Mouse (Mus musculus): ENCODE data around the gene Anapc11. TPM values are rescaled to one million over a fixed set of nuclear protein-coding genes. Genes with fewer than 3 reads are reported as not detected.

Anapc11 gene
- polyA plus RNA-seq, 1 experiment from 2014 or later = 215 TPM

- ATAC-seq (ENCODE audit: low read depth) = peak; percentile 92
- peak within 1 kb of the TSS; percentile 92 for H3K4me2 ChIP-seq (ENCODE audit: low read depth, low read length)
- H3K9me3 ChIP-seq (ENCODE audit: control insufficient read depth, low read length) = no peaks in the 10 kb centered on the region
- H3K9ac ChIP-seq (ENCODE audit: low read length) = peak within 1 kb of the TSS; percentile 92
- H3K4me3 ChIP-seq (ENCODE audit: low read length) = peak within 1 kb of the TSS; percentile 76
- 14% methylated on average over 42 of the region's 58 CpGs for WGBS
- H3K27ac ChIP-seq (ENCODE audit: low read length) = peak within 1 kb of the TSS; percentile 86
- peaks cover 2% of the 10 kb centered on the region for H3K36me3 ChIP-seq (ENCODE audit: control insufficient read depth, insufficient read depth, low read length)
- H3K4me1 ChIP-seq (replicated peaks; ENCODE audit: control insufficient read depth, insufficient read depth, low read length) = peaks cover 30% of the 10 kb centered on the region
- no peaks in the 10 kb centered on the region for H3K27me3 ChIP-seq (ENCODE audit: control insufficient read depth, insufficient read depth, low read depth, low read length)
These were observed 35.5 kb downstream of the Anapc11 start, which contains the start of gene Mafg for GRCm38 (mm10) chr11:120633520-120634343. Gene Mafg (minus strand): TSS chr11:120633600.

- Histone ChIP-seq H3K27ac (ENCODE audit: low read length) (no peak overlapping the region), H3K4me1 (replicated peaks; ENCODE audit: control insufficient read depth, insufficient read depth, low read length) (peaks cover 28% of the 10 kb centered on the region), H3K36me3 (ENCODE audit: control insufficient read depth, insufficient read depth, low read length) (no peaks in the 10 kb centered on the region), H3K27me3 (ENCODE audit: control insufficient read depth, insufficient read depth, low read depth, low read length) (no peaks in the 10 kb centered on the region), H3K9ac (ENCODE audit: low read length) (no peak overlapping the region), H3K4me2 (ENCODE audit: low read depth, low read length) (no peak overlapping the region), H3K4me3 (ENCODE audit: low read length) (no peak overlapping the region), H3K9me3 (ENCODE audit: control insufficient read depth, low read length) (no peaks in the 10 kb centered on the region)
- 85% methylated on average over 5 of the region's 5 CpGs for WGBS
- ATAC-seq (ENCODE audit: low read depth) = no peak
These were observed 36.6 kb downstream of the Anapc11 start for GRCm38 (mm10) chr11:120634810-120635209.

GRCm38 (mm10) chr11:120641255-120641654 is 43.0 kb downstream of the Anapc11 start:
- Histone ChIP-seq H3K27ac (ENCODE audit: low read length) (no peak overlapping the region), H3K27me3 (ENCODE audit: control insufficient read depth, insufficient read depth, low read depth, low read length) (no peaks in the 10 kb centered on the region), H3K9me3 (ENCODE audit: control insufficient read depth, low read length) (no peaks in the 10 kb centered on the region), H3K4me1 (replicated peaks; ENCODE audit: control insufficient read depth, insufficient read depth, low read length) (peaks cover 10% of the 10 kb centered on the region), H3K9ac (ENCODE audit: low read length) (no peak overlapping the region), H3K36me3 (ENCODE audit: control insufficient read depth, insufficient read depth, low read length) (no peaks in the 10 kb centered on the region), H3K4me2 (ENCODE audit: low read depth, low read length) (no peak overlapping the region), H3K4me3 (ENCODE audit: low read length) (no peak overlapping the region)
- ATAC-seq (ENCODE audit: low read depth) = no peak
- 61% methylated on average over 9 of the region's 9 CpGs for WGBS

- no peak for ATAC-seq (ENCODE audit: low read depth)
- peaks cover 10% of the 10 kb centered on the region for H3K4me1 ChIP-seq (replicated peaks; ENCODE audit: control insufficient read depth, insufficient read depth, low read length)
- H3K27ac ChIP-seq (ENCODE audit: low read length) = no peak overlapping the region
- 82% methylated on average over 8 of the region's 8 CpGs for WGBS
- no peak overlapping the region for H3K4me3 ChIP-seq (ENCODE audit: low read length)
- H3K9me3 ChIP-seq (ENCODE audit: control insufficient read depth, low read length) = no peaks in the 10 kb centered on the region
- H3K4me2 ChIP-seq (ENCODE audit: low read depth, low read length) = no peak overlapping the region
- no peaks in the 10 kb centered on the region for H3K36me3 ChIP-seq (ENCODE audit: control insufficient read depth, insufficient read depth, low read length)
- H3K9ac ChIP-seq (ENCODE audit: low read length) = no peak overlapping the region
- H3K27me3 ChIP-seq (ENCODE audit: control insufficient read depth, insufficient read depth, low read depth, low read length) = peaks cover 2% of the 10 kb centered on the region; the same call in 1 of the 2 replicates
These were observed 43.6 kb downstream of the Anapc11 start for GRCm38 (mm10) chr11:120641869-120642268.

GRCm38 (mm10) chr11:120642939-120643600 is 44.8 kb downstream of the Anapc11 start:
- ATAC-seq (ENCODE audit: low read depth) = peak; percentile 59
- no peaks in the 10 kb centered on the region for H3K36me3 ChIP-seq (ENCODE audit: control insufficient read depth, insufficient read depth, low read length)
- under 1% methylated on average over 18 of the region's 18 CpGs for WGBS
- peaks cover 10% of the 10 kb centered on the region for H3K4me1 ChIP-seq (replicated peaks; ENCODE audit: control insufficient read depth, insufficient read depth, low read length)
- H3K4me3 ChIP-seq (ENCODE audit: low read length) = peak overlapping the region; percentile 56
- peaks cover 3% of the 10 kb centered on the region; the same call in 1 of the 2 replicates for H3K27me3 ChIP-seq (ENCODE audit: control insufficient read depth, insufficient read depth, low read depth, low read length)
- peak overlapping the region; percentile 91 for H3K4me2 ChIP-seq (ENCODE audit: low read depth, low read length)
- no peak overlapping the region for H3K27ac ChIP-seq (ENCODE audit: low read length)
- H3K9ac ChIP-seq (ENCODE audit: low read length) = peak overlapping the region; percentile 73
- H3K9me3 ChIP-seq (ENCODE audit: control insufficient read depth, low read length) = no peaks in the 10 kb centered on the region

GRCm38 (mm10) chr11:120643601-120643987 is 45.4 kb downstream of the Anapc11 start, which contains the start of gene Pycr1:
Gene Pycr1 (minus strand): TSS chr11:120643769.
- Histone ChIP-seq H3K4me1 (replicated peaks; ENCODE audit: control insufficient read depth, insufficient read depth, low read length) (peaks cover 12% of the 10 kb centered on the region), H3K27ac (ENCODE audit: low read length) (no peak within 1 kb of the TSS), H3K27me3 (ENCODE audit: control insufficient read depth, insufficient read depth, low read depth, low read length) (peaks cover 3% of the 10 kb centered on the region; the same call in 1 of the 2 replicates), H3K36me3 (ENCODE audit: control insufficient read depth, insufficient read depth, low read length) (no peaks in the 10 kb centered on the region), H3K9ac (ENCODE audit: low read length) (peak within 1 kb of the TSS; percentile 73), H3K4me2 (ENCODE audit: low read depth, low read length) (peak within 1 kb of the TSS; percentile 91), H3K4me3 (ENCODE audit: low read length) (peak within 1 kb of the TSS; percentile 56), H3K9me3 (ENCODE audit: control insufficient read depth, low read length) (no peaks in the 10 kb centered on the region)
- ATAC-seq (ENCODE audit: low read depth) = peak; percentile 99
- WGBS = 0% methylated on average over 15 of the region's 15 CpGs

GRCm38 (mm10) chr11:120647047-120647830 is 49.0 kb downstream of the Anapc11 start:
- peak overlapping the region; percentile 25; the same call in 1 of the 2 replicates for H3K4me3 ChIP-seq (ENCODE audit: low read length)
- peaks cover 12% of the 10 kb centered on the region for H3K4me1 ChIP-seq (replicated peaks; ENCODE audit: control insufficient read depth, insufficient read depth, low read length)
- no peak for ATAC-seq (ENCODE audit: low read depth)
- H3K9ac ChIP-seq (ENCODE audit: low read length) = peak overlapping the region; percentile 55; the same call in 1 of the 2 replicates
- H3K27ac ChIP-seq (ENCODE audit: low read length) = no peak overlapping the region
- H3K9me3 ChIP-seq (ENCODE audit: control insufficient read depth, low read length) = no peaks in the 10 kb centered on the region
- 71% methylated on average over 35 of the region's 35 CpGs for WGBS
- H3K27me3 ChIP-seq (ENCODE audit: control insufficient read depth, insufficient read depth, low read depth, low read length) = peaks cover 5% of the 10 kb centered on the region; the same call in 1 of the 2 replicates
- H3K36me3 ChIP-seq (ENCODE audit: control insufficient read depth, insufficient read depth, low read length) = no peaks in the 10 kb centered on the region
- peak overlapping the region; percentile 44 for H3K4me2 ChIP-seq (ENCODE audit: low read depth, low read length)

GRCm38 (mm10) chr11:120648001-120648476 is 49.8 kb downstream of the Anapc11 start, which contains the start of gene Myadml2:
Gene Myadml2 (minus strand): TSS chr11:120648158.
- ATAC-seq (ENCODE audit: low read depth) = no peak
- Histone ChIP-seq H3K4me1 (replicated peaks; ENCODE audit: control insufficient read depth, insufficient read depth, low read length) (peaks cover 8% of the 10 kb centered on the region), H3K36me3 (ENCODE audit: control insufficient read depth, insufficient read depth, low read length) (no peaks in the 10 kb centered on the region), H3K9ac (ENCODE audit: low read length) (peak within 1 kb of the TSS; percentile 55), H3K27me3 (ENCODE audit: control insufficient read depth, insufficient read depth, low read depth, low read length) (peaks cover 5% of the 10 kb centered on the region; the same call in 1 of the 2 replicates), H3K27ac (ENCODE audit: low read length) (no peak within 1 kb of the TSS), H3K4me2 (ENCODE audit: low read depth, low read length) (peak within 1 kb of the TSS; percentile 44), H3K9me3 (ENCODE audit: control insufficient read depth, low read length) (no peaks in the 10 kb centered on the region), H3K4me3 (ENCODE audit: low read length) (peak within 1 kb of the TSS; percentile 25)
- 2% methylated on average over 13 of the region's 13 CpGs for WGBS

All from lung, embryonic 16.5 days (tissue).